Mouse (Mus musculus) regulatory T cell (primary cell): ENCODE results near the gene Caskin1.

Experiments used
- in situ Hi-C: fragments of 300-600 bp; cut with MboI, MseI; formaldehyde crosslinking; loops from one replicate; pipeline ENCODE4 v1.15.1; 2025; ENCODE audit warnings: high pct_unique_total_duplicates

The Caskin1 gene

DNA sequence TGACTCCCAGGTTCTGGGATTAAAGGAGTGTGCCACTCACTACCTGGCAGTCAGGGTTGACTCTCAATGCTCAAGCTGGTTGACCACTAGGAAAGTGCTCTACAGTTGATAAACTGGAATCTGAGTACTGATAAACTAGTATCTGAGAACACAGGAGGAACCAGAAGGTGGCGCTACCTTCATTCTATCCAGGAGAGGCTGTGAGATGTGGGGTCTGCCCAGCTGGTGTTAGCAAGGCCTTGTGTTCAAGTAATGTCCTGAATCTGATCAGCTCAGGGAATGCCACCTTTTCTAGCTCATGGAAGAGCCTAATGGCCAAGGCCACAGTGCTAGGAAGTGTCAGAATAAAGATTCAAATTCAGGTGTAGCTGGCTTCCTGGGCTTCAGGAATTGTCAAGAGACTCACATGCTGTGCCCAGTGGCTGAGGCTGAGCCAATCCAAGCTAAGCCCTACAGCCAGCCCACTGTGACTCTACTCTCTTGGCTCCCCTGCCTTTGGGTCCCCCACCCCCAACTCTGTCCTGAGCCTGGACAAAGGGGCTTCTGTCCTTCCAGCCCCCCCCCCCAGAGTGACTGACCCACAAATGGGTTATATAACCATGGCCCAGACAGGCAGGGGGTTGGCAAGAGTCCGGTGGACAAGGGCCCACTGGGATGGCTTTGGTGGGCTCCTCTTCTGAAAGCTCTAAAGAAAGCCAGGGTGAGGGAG lies 6.4 kb downstream of the Caskin1 start:
- in situ Hi-C loops = no loop called here

DNA sequence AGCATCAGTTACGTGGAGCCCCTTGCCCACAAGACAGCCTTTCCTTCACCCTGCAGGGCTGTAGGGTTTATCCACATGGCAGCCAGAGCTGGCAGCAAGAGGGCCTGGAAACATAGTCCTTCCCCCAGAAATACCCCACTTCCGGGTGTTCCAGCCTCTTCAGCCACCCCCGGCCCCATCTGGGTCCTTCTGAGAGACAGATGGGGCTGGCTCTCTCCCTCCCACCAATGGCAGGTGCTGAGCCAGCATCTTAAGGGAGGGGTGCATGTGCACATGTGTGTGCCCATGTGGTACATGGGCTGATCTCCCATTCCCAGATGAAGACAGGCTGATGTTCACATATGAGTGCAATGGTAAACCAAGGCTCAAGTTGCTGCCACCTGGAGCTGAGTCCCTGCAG lies 7.0 kb downstream of the Caskin1 start:
- in situ Hi-C loops = no loop called here

DNA sequence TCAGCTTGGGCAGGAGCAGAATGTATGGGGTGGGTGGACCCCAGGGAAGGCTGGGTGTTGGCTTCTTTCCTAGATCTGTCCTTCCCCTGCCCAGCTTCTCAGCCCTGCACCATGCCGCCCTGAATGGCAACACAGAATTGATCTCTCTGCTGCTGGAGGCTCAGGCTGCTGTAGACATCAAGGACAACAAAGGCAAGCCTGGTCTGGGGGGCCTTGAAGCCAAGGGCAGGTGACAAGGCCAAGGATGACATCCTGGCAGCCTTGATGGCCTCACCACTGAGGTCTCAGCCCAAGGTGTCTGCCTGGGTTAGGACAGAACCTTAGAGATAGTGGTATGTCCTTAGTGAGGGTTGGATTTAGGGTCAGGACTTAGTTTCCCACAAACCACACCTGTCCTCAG lies 7.6 kb downstream of the Caskin1 start:
- in situ Hi-C loops = no loop called here

DNA sequence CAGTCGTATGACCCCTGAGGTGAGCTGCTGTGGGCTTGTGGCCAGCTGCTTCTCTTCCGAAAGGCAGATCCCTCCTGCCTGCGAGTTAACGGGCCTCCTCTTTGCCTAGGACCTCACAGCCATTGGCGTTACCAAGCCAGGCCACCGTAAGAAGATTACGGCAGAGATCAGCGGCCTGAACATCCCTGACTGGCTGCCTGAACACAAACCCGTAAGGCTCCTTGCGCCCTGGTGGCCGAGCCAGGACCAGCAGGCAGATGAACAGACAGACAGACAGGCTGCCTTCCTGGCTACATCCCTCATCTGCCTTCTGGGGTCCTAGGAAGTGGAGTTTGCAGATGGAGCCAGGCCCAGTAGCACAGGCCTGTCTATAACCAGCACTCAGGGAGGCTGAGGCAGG lies 13.8 kb downstream of the Caskin1 start:
- in situ Hi-C loops = no loop called here

DNA sequence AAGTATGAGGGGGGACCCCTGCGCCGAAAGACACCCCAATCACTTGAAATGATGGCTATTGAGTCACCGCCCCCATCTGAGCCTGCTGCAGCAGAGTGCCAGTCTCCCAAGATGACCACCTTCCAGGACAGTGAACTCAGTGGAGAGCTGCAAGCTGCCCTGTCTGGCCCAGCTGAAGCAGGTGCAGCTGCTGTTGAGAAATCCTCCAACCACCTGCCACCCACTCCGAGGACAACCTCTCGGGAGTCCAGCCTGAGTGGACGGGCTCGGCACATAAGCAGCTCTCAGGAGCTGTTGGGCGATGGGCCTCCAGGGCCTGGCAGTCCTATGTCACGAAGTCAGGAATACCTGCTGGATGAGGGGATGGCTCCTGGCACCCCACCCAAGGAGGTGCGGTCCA lies 15.7 kb downstream of the Caskin1 start:
- in situ Hi-C loops = no loop called here

DNA sequence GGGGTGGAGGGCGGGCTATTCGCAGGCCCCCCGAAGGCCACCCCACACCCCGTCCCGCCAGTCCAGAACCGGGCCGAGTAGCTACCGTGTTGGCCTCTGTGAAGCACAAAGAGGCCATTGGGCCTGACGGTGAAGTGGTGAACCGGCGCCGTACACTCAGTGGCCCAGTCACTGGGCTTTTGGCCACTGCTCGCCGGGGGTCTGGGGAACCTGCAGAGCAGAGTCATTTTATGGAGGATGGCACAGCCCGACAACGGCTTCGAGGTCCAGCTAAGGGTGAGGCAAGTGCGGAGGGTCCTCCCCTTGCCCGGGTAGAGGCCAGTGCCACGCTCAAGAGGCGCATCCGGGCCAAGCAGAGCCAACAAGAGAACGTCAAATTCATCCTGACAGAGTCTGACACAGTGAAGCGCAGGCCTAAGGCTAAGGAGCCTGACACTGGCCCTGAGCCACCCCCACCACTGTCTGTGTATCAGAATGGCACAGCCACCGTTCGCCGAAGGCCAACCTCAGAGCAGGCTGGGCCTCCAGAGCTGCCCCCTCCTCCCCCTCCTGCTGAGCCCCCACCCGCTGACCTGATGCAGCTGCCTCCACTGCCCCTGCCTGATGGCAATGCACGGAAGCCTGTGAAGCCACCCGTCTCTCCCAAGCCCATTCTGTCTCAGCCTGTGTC lies 17.0 kb downstream of the Caskin1 start:
- in situ Hi-C loops = no loop called here

DNA sequence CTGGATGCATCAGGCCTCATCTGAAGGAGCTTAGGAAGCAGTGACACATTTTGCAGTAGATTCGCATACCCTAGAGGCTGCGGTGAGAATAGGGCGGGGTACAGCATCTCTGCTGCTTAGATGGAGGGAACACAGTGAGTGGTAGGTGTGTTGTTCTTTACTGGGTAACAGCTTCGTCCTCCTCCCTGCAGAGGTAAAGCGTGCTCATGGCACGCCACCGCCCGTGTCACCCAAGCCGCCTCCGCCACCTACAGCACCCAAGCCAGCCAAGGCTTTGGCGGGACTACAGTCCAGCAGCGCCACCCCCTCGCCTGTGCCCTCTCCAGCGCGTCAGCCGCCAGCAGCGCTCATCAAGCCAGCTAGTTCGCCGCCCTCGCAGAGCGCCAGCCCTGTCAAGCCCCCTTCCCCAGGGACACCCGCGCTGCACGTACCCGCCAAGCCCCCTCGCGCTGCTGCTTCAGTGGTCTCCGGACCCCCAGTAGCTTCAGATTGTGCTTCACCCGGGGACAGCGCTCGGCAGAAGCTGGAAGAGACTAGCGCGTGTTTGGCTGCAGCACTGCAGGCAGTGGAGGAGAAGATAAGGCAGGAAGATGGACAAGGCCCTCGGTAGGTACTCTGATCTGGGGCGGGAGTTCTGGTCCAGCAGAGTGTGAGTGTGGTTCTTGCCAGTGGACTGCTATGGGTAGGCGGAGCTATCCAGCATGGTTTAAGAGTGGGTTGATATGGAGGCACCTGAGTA lies 18.1 kb downstream of the Caskin1 start:
- in situ Hi-C loops = no loop called here

DNA sequence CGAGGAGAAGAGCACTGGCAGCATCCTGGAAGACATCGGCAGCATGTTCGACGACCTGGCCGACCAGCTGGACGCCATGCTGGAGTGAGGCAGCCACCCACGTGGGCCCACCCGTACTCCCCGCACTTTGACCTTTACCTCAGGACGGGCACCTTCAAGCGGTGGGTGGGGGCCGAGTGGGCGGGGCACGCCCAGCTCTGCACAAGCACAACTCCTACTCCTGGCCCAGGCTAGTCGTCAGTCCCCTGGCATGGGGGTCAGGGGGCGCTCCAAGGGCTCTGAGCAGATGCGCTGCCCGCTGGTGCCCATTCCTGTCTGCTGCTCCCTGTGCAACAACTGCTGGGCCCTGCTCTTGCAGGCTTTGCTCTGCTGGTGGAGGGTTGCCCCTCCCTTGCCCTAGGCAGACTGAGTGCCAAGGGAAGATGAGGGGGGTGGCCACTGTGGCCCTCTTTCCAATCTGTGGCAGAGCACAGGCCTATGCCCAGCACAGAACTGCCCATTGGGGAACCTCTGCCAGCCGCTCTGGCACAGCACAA lies 18.8 kb downstream of the Caskin1 start:
- in situ Hi-C loops = no loop called here

DNA sequence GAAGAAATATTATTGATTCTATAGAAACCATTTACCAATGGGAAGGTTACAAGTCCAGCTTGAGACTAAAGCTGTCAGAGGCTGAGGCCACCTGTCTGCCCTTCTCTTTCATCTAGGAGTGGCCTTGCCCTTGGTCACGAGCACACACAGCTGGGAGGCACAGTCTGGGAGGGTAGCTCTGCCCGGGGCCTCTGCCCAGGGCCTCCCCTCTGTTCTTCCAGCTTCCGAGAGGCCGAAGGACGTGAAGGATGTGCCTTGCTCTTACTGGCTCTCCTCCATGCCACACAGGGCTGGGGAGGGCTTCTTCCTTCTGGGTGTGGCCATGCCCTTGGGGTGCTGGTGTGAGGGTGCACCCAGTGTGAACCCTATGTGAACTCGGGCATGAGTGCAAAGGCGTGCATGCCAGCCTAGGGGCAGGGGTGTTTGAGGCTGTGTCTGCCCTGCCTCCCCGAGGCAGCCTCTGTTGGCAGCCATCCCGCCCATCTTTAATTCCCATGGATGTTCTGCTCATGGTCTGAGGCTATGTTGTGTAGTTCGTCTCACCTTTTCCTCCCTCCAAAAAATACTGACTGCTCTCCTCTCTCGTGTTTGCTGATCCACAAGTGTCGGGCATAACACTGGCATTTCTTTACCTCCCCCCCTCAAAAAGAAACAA lies 19.5 kb downstream of the Caskin1 start:
- in situ Hi-C loops = no loop called here

DNA sequence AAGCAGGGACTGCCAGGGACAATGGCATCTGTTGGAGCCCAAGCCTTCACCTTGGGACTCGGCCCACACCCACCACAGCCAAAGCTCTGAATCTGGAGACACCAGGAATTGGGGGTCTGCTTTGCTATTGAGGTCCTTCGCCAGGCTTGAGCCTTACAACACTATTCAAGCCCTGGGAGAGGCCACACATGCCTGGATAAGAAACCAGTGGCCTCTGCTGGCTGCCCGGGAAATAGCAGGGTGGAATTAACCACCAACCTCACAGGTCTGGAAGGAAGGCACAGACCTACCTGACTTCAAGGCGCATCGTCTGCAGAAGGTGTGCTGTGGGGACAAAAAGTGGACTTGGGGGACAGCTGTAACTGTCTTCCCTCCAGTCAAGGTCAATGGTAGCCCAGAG lies 25.2 kb downstream of the Caskin1 start:
- in situ Hi-C loops = no loop called here

DNA sequence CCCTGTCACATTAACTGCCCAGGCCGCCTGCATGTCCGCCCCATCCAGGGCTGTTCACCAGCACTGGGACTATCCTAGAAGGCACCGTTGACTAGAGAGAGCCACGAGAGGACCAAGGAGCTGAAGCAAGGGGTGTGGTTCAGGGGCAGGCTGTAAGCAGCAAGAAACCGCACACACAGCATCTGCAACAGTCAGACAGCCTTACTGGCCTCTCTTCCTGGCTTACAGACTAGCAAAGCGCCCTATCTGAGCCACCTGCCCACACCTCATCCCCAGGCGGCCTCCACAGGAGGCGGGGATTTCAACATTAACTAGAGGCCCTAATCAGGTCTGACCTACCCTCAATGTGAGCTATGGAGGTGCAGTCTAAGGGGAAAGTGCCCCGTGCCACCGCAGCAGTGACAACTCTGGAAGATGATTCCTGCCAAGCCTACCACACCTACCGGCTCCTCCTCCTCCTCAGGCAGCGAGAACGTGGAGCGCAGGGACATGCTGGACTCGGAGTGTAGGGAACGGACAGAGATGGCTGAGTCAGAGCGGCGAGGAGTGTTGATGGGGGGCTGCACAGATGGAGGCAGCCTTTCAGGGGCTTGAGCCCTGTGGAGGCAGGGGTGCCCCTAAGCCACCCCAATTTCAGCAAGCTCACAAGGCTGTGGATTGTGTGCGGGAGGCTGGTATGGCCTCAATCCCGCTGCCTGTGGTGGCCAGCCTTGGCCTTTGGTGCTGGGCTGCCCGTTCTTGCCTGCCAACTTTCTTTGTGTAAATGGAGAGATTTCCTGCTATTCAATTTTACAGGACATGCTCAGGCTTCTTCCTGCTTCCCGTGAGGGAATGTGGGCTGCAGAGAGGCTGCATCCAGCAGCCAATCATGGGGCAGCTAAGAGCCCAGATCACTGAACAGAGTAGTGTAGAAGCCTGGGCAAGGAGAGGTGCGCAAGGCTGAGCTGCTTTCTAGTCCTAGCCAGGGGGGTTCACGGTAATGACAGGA lies 26.2 kb downstream of the Caskin1 start:
- in situ Hi-C loops = no loop called here

DNA sequence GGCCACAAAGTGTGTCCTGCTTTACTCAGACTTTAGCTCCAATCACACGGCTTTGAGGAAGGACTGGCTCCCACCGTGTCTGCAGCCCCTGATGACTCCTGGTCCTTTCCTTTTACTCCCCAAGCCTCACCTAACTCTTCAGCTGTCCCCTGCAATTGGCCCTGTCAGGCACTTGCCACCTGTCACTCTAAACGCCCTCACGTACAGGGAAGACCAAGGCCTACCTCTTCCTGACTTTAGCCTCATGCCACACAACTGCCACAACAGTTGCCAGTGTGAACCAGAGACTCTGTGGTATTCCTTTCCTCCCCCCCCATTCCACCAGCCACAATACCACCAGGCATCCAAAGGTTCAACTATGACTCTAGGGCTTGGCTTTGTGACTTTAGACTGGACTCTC lies 32.0 kb downstream of the Caskin1 start:
- in situ Hi-C loops = no loop called here

DNA sequence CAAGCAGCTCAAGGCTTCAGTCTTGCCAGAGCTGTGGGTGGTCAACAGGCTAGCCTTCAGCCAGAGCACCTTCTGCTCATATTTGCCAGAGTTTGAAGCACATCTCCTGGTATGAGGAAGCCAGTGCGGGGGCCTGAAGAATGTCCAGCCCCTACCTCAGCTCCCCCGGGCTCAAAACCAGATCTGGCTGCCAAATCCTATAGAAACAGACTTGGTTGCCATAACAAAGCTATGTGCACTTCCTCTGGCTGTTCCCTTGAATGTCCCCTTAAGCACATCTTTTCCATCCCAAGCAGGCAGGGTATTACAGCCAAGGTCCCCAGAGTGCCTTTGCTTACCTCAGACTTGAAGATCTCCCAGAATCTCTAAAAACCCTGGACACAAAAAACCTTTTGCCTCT lies 36.3 kb downstream of the Caskin1 start:
- in situ Hi-C loops = no loop called here

DNA sequence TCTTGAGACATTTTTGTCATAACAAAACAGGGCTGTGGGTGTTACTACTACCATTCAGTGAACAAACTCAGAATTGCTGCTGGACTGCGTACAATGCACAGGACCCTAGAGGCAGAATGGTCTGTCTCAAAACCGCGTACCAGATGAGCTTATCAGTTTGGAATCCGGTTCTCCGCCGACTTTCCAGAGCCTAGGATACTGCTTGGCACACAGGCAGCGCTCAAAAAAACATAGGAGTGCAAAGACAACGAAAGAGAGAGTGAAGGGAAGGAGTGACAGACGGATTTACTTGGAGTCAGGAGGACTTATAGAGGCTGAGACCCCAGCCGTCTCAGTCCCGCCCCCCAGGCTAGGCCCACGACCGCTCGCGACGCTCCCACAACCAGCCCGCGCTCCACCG lies 38.9 kb downstream of the Caskin1 start:
- in situ Hi-C loops = no loop called here

DNA sequence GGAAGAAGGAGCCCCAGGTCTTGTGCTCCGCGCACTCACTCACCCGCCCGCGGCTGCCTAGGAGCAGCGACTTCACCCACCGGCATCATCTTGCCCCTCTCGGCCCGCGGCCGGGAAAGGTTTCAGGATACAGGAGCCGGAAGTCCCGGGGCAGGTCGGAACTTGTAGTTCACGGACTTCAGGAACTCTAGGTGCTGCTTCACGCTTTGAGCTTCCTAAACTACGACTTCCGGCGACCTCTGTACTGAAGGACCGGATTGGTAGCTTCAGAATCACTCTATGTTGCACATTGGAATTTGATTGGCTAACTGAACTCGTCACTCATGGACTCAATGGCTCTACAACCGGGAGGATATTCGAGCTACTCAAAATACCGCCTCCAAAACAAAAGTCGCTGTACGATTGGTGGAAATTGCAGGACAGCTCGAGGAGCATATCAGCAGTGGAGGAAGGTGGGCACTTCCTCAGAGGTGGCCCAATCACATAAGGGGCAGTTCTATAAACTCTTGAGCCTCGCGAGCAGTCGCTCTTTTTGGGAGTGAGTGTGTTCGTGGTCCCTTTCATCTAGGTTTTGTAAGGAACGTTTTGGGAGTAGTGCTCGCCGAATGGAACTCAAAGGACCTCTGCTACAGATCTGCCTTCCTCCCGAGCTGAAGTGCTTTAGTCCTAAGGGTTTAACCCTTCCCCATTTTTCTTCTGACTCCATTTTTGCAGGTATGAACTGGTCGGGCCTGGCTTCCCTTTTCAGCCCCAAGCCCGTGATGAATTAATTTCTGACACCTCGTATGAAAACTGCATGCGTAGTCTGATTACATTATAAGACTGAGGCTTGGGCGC lies 39.5 kb downstream of the Caskin1 start, which contains the start of gene Traf7:
Gene Traf7 (minus strand): TSS at position 216 of the 837 bp plus-strand sequence.
- in situ Hi-C loops = no loop called here

DNA sequence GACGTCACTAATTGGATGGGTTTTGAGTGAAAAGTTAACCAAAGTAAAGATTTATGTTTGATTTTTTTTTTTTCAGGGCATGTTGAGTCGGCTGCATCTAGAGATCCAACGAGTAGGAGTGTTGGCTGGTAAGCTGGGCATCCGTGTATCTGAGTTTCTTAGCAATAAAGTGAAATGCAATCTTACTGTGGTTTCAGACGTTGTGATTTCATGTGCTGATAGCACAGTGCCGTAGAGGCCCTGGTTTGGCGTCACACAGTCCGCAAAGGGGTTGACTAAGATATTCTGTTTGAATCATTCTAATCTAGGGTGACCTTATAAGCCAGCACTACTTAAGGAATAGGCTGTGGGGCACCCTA lies 40.1 kb downstream of the Caskin1 start:
- in situ Hi-C loops = no loop called here

DNA sequence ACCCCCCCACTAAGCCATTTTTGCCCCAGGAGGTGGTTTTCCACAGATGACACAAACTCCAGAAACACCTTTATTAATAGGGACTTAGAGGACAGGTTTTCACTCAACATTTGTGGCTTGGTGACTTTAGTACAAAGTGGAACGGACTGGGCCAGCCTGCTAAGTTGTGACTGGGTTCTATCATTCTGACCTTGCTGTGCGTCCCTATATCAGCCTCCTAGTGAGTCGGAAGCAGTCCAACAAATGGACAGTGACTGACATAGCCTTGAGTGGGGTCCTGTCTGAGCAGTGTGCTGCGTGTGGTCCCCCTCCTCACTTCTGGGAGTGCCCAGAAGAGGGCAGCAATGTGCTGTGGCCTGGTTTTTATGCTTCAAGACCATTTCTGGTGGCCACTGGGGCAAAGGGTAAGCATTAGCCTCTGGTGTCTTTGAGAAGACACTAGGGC lies 40.6 kb downstream of the Caskin1 start:
- in situ Hi-C loops = no loop called here

DNA sequence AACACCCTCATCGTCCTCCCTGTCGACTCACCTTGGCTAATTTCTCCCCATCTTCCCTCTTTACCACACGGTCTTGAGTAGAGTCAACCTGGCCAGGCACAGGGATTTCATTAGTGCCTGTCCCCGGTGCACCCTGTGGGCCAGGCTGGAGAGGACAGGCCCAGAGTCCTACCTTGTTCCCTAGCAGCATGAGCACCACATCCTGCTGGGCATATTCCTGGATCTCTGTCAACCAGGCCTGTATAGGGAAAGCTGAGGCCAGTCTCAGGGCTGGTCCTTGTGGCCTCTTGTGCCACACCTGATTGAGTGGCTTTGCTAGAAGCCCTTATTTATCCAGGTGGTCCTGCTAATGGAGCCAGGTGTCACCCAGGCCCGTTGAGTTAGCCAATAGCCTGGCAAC lies 41.5 kb downstream of the Caskin1 start:
- in situ Hi-C loops = no loop called here

DNA sequence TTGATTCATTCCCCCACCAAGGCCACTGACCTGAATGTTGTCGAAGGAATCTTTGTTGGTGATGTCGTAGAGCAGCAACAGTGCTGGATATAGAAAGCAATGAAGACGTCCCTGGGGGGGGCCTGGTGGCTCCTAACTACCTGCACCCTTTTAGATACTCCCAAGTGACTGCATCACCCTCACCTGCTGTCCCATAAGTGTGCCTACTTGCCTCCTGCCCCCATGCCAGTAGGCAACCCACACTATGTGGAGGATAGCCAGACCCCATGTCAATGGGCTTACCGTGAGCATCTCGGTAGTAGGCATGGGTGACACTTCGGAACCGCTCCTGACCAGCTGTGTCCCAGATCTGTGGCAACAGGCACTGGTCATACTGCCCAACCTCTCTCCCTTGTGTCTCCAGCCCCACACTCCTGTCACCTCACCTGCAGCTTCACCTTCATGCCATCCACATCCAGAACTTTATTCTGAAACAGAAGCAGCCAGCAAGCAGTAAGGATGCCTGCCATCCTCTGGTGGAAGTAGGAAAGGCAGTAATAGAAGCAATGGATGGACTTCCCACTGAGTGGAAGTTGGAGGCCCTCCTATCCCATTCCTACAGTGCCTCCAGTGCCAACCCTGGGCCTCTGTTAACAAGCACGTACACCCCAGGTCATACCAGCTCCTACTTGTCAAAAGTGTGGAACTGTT lies 42.1 kb downstream of the Caskin1 start:
- in situ Hi-C loops = no loop called here
